Mouse (Mus musculus): ENCODE data around the gene Tlr2. TPM values are rescaled to one million over a fixed set of nuclear protein-coding genes. Genes with fewer than 3 reads are reported as not detected.
"Not testable (repeated sequence)": the region's sequence is repeated elsewhere in the genome, so short reads cannot be mapped to it uniquely, and the experiment has no call there.

The Tlr2 gene
- total RNA-seq (2021): under 1 TPM; 0.38 to 0.50 TPM
- long read RNA-seq, partial matches to known transcripts: 1 of 3 reads
- long read RNA-seq, other reads (novel, unspliced or antisense): 1 of 3 reads

GRCm38 (mm10) chr3:83841095-83841850 lies at the start of gene Tlr2:
Tlr2 (minus strand) TSS chr3:83841767.
- DNase-seq (ENCODE audit: low spot score in 2 of 2): peak in 1 of 2 experiments; percentile 7

GRCm38 (mm10) chr3:83885163-83885562 lies 43.6 kb upstream of the Tlr2 start:
- no peak for DNase-seq (ENCODE audit: low spot score in 2 of 2)

GRCm38 (mm10) chr3:83879261-83880050 lies 37.9 kb upstream of the Tlr2 start:
- not testable (repeated sequence) for DNase-seq (ENCODE audit: low spot score in 2 of 2)

GRCm38 (mm10) chr3:83878801-83879200 lies 37.2 kb upstream of the Tlr2 start:
- DNase-seq (ENCODE audit: low spot score in 2 of 2): no peak

- DNase-seq (ENCODE audit: low spot score in 2 of 2): no peak
These were observed 34.7 kb upstream of the Tlr2 start for GRCm38 (mm10) chr3:83876299-83876698.

GRCm38 (mm10) chr3:83875078-83875477 lies 33.5 kb upstream of the Tlr2 start:
- not testable (repeated sequence) for DNase-seq (ENCODE audit: low spot score in 2 of 2)

- DNase-seq (ENCODE audit: low spot score in 2 of 2): not testable (repeated sequence)
These were observed 31.3 kb upstream of the Tlr2 start for GRCm38 (mm10) chr3:83872853-83873252.

- DNase-seq (ENCODE audit: low spot score in 2 of 2): not testable (repeated sequence)
These were observed 30.4 kb upstream of the Tlr2 start for GRCm38 (mm10) chr3:83871962-83872361.

GRCm38 (mm10) chr3:83871559-83871958 lies 30.0 kb upstream of the Tlr2 start:
- not testable (repeated sequence) for DNase-seq (ENCODE audit: low spot score in 2 of 2)

GRCm38 (mm10) chr3:83869776-83870175 lies 28.2 kb upstream of the Tlr2 start:
- no peak for DNase-seq (ENCODE audit: low spot score in 2 of 2)

- not testable (repeated sequence) for DNase-seq (ENCODE audit: low spot score in 2 of 2)
These were observed 25.5 kb upstream of the Tlr2 start for GRCm38 (mm10) chr3:83867026-83867425.

- DNase-seq (ENCODE audit: low spot score in 2 of 2): no peak
These were observed 23.6 kb upstream of the Tlr2 start for GRCm38 (mm10) chr3:83865216-83865615.

GRCm38 (mm10) chr3:83864064-83864548 lies 22.5 kb upstream of the Tlr2 start:
- no peak for DNase-seq (ENCODE audit: low spot score in 2 of 2)

GRCm38 (mm10) chr3:83862956-83863355 lies 21.4 kb upstream of the Tlr2 start:
- DNase-seq (ENCODE audit: low spot score in 2 of 2): peak in 1 of 2 experiments; percentile 11

- DNase-seq (ENCODE audit: low spot score in 2 of 2): no peak
These were observed 18.0 kb upstream of the Tlr2 start for GRCm38 (mm10) chr3:83859595-83859994.

GRCm38 (mm10) chr3:83859071-83859470 lies 17.5 kb upstream of the Tlr2 start:
- no peak for DNase-seq (ENCODE audit: low spot score in 2 of 2)

GRCm38 (mm10) chr3:83857621-83858020 lies 16.1 kb upstream of the Tlr2 start:
- DNase-seq (ENCODE audit: low spot score in 2 of 2): no peak

GRCm38 (mm10) chr3:83855643-83856042 lies 14.1 kb upstream of the Tlr2 start:
- DNase-seq (ENCODE audit: low spot score in 2 of 2): no peak

- no peak for DNase-seq (ENCODE audit: low spot score in 2 of 2)
These were observed 7.8 kb upstream of the Tlr2 start for GRCm38 (mm10) chr3:83849341-83849740.

- DNase-seq (ENCODE audit: low spot score in 2 of 2): no peak
These were observed 3.4 kb upstream of the Tlr2 start for GRCm38 (mm10) chr3:83844766-83845520.

- no peak for DNase-seq (ENCODE audit: low spot score in 2 of 2)
These were observed 2.1 kb downstream of the Tlr2 start for GRCm38 (mm10) chr3:83839477-83839876.
